Mouse (Mus musculus): ENCODE measurements around the gene Tns3.

Tns3 gene

GRCm38 (mm10) chr11:8680650-8681049, 16.3 kb upstream of the Tns3 start:
- DNase-seq (ENCODE audit: low spot score in 2 of 2), result no peak

GRCm38 (mm10) chr11:8679221-8679620, 14.9 kb upstream of the Tns3 start:
- no peak for DNase-seq (ENCODE audit: low spot score in 2 of 2)

- DNase-seq (ENCODE audit: low spot score in 2 of 2), result no peak
Measured at GRCm38 (mm10) chr11:8678260-8678995, 14.1 kb upstream of the Tns3 start.

GRCm38 (mm10) chr11:8675701-8676474, 11.6 kb upstream of the Tns3 start:
- no peak for DNase-seq (ENCODE audit: low spot score in 2 of 2)

- no peak for DNase-seq (ENCODE audit: low spot score in 2 of 2)
Measured at GRCm38 (mm10) chr11:8674549-8675149, 10.3 kb upstream of the Tns3 start.

- DNase-seq (ENCODE audit: low spot score in 2 of 2), result no peak
Measured at GRCm38 (mm10) chr11:8671698-8672097, 7.4 kb upstream of the Tns3 start.

GRCm38 (mm10) chr11:8669138-8669537, 4.8 kb upstream of the Tns3 start:
- DNase-seq (ENCODE audit: low spot score in 2 of 2), result no peak

- no peak for DNase-seq (ENCODE audit: low spot score in 2 of 2)
Measured at GRCm38 (mm10) chr11:8664797-8665196, 462 bp upstream of the Tns3 start.

- peak; percentile 24 to 42 for DNase-seq (ENCODE audit: low spot score in 2 of 2)
Measured at GRCm38 (mm10) chr11:8663444-8664392, 617 bp downstream of the Tns3 start.

- no peak for DNase-seq (ENCODE audit: low spot score in 2 of 2)
Measured at GRCm38 (mm10) chr11:8662706-8663429, 1.5 kb downstream of the Tns3 start.

- DNase-seq (ENCODE audit: low spot score in 2 of 2), result no peak
Measured at GRCm38 (mm10) chr11:8660951-8661350, 3.4 kb downstream of the Tns3 start.

GRCm38 (mm10) chr11:8659851-8660250, 4.5 kb downstream of the Tns3 start:
- DNase-seq (ENCODE audit: low spot score in 2 of 2), result no peak

GRCm38 (mm10) chr11:8659061-8659460, 5.3 kb downstream of the Tns3 start:
- DNase-seq (ENCODE audit: low spot score in 2 of 2), result no peak

GRCm38 (mm10) chr11:8657493-8657892, 6.8 kb downstream of the Tns3 start:
- DNase-seq (ENCODE audit: low spot score in 2 of 2), result no peak

GRCm38 (mm10) chr11:8656448-8657393, 7.6 kb downstream of the Tns3 start:
- DNase-seq (ENCODE audit: low spot score in 2 of 2), result no peak

- no peak for DNase-seq (ENCODE audit: low spot score in 2 of 2)
Measured at GRCm38 (mm10) chr11:8653800-8654295, 10.5 kb downstream of the Tns3 start.

GRCm38 (mm10) chr11:8652792-8653645, 11.3 kb downstream of the Tns3 start:
- DNase-seq (ENCODE audit: low spot score in 2 of 2), result no peak

- DNase-seq (ENCODE audit: low spot score in 2 of 2), result no peak
Measured at GRCm38 (mm10) chr11:8652116-8652714, 12.1 kb downstream of the Tns3 start.

All from thymus, postnatal 10 days (tissue).